Mouse (Mus musculus): ENCODE data around the gene Rars. TPM values are rescaled to one million over a fixed set of nuclear protein-coding genes. Genes with fewer than 3 reads are reported as not detected.

The Rars gene
- polyA plus RNA-seq (2014; fragmentation: Illumina TruSeq; extraction: RNeasy Lipid Tissue Mini Kit (QIAGEN cat#74804)): 196 TPM

DNA sequence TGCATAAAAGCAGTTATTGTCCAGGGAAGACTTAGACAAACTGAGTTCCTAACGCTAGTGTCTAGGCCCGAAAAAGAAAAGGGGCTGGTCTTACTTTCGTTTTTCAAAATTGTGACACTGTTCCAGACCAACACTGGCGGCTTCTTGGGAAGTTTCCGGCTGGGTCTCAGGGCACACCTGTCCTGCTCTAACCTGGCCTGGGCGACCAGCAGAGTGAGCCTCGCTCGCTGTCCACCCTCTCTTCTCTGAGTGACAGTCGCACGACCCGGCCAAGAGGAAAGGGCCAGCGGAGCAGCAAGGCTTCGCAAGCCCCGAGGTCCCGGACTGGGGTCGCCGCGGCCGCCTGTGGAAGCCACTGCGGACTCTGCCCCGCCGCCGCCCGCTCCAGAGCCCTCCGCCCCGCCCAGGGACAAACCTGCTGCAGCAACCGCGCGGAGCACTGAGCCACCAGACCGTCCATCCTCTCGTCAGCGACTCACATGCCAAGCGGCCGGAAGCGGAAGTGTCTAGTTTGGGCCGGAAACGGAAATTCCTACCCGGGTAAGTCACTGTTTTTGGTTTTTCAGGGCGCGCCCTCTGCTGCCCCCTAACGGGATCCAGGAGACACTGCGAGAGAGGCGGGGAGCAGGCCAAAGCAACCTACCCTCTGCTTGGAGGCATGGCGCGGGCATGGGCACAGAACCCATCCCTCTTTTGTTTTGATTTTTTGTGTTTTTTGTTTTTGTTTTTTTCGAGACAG is at the start of gene Rars:
Gene Rars, minus strand, starts transcription at position 485 of the 739 bp plus-strand sequence.

DNA sequence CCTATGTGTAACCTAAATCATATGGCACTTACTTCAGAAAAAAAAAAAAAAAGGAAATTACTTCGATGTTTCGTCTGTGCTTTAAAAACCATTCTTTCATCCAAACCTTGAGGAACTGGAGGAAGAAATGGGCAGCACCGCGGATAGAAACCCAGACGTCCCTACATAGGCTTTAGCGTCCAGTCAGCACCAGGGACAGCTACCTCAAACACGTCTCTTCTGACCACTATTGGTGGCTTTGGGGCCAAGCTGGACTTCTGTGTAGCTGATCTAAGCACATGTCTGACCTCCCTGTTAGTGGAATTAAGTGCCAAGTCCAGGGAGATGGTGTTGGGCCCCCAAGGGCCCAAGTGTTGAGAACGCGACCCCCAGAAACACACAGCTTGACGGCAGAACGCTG is 35.4 kb downstream of the Rars start, which contains the start of gene Fbll1:
Gene Fbll1, minus strand, starts transcription at position 11 of the 400 bp plus-strand sequence.

DNA sequence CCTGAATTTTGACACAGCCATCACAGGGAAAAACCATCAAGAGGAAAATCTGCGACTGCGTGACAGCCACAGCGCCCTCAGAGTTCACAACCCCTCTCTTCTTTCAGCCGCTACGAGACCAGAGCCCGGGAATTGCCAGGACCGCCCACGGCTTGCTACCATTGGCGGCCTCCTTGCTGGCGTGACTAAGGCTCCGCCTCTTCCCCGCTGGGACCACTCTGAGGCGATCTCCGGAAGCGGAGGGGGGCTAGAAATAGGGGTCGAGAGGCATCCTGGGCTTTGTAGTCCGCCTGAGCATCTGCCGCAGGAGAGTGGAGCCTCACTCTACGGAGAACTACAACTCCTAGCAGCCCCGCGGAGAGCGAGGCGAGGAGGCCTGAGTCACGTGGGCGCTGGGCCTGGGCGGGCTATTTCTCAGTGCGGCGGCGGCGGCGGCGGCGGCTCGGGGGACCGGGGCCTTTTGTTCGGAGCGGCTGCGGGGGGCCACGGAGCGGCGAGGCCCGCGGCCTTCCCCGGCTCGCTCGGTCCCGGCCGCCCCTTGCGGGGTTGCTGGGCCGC is 65.0 kb downstream of the Rars start, which contains the start of gene Pank3:
Gene Pank3, plus strand, starts transcription at position 297 of the 558 bp plus-strand sequence.

Other genes with a start within 250 kb of the Rars start
- gene Pank3, start 65.0 kb downstream of the Rars start, polyA plus RNA-seq (2014; fragmentation: Illumina TruSeq; extraction: RNeasy Lipid Tissue Mini Kit (QIAGEN cat#74804)): 240 TPM
- not detected for gene Fbll1, start 35.6 kb downstream of the Rars start, polyA plus RNA-seq (2014; fragmentation: Illumina TruSeq; extraction: RNeasy Lipid Tissue Mini Kit (QIAGEN cat#74804))
- gene Wwc1, start 146.0 kb upstream of the Rars start, polyA plus RNA-seq (2014; fragmentation: Illumina TruSeq; extraction: RNeasy Lipid Tissue Mini Kit (QIAGEN cat#74804)): 3.6 TPM